Mouse (Mus musculus): ENCODE results near the gene Gpr176.

GRCm38 (mm10) chr2:118415601-118416355 lies 42.6 kb upstream of the Gpr176 start:
- TF ChIP-seq POLR2A (IDR thresholded peaks at IDR 0.05; ENCODE audit: borderline replicate concordance, insufficient read depth, low read length), result no peak
- no peak for TF ChIP-seq CTCF (IDR thresholded peaks at IDR 0.05; ENCODE audit: borderline replicate concordance, insufficient read depth, low read depth, low read length)

Measured in cerebellum, adult 2 months (tissue).